Mouse (Mus musculus) heart, embryonic 10.5 days (tissue): ENCODE data around the gene Tiprl. TPM values are rescaled to one million over a fixed set of nuclear protein-coding genes. Genes with fewer than 3 reads are reported as not detected.

ENCODE experiments used
- DNase-seq: peaks from one replicate; pipeline ENCODE4 v3.0.0-alpha.2; 2017; ENCODE audit warnings: low spot score
- H3K27ac ChIP-seq: fragments of 300-500 bp; sonication (generic); 2 replicates; pipeline ENCODE4 v1.5.1; 2016; ENCODE audit warnings: mild to moderate bottlenecking
- H3K27me3 ChIP-seq: fragments of 300-500 bp; sonication (generic); 2 replicates; pipeline ENCODE4 v1.6.1; 2016; ENCODE audit warnings: mild to moderate bottlenecking; ENCODE audit not compliant: poor library complexity, insufficient read depth, severe bottlenecking
- H3K36me3 ChIP-seq: fragments of 300-500 bp; sonication (generic); 2 replicates; pipeline ENCODE4 v1.6.1; 2016; ENCODE audit warnings: mild to moderate bottlenecking, moderate library complexity
- H3K4me1 ChIP-seq: fragments of 300-500 bp; sonication (generic); 2 replicates; pipeline ENCODE4 v1.6.1; 2016; ENCODE audit warnings: mild to moderate bottlenecking
- H3K4me3 ChIP-seq: fragments of 300-500 bp; sonication (generic); 2 replicates; pipeline ENCODE4 v1.5.1; 2016; ENCODE audit warnings: mild to moderate bottlenecking, moderate library complexity
- H3K9me3 ChIP-seq: fragments of 300-500 bp; sonication (generic); 2 replicates; pipeline ENCODE4 v1.6.1; 2016; ENCODE audit warnings: mild to moderate bottlenecking, moderate library complexity
- WGBS: fragments of 180-500 bp; shearing (Covaris S2); methylation state at CpG from one replicate; pipeline ENCODE4 v1.1.7; 2016; 5-methylcytosine and 5-hydroxymethylcytosine counted together
- polyA plus RNA-seq: library from polyadenylated mRNA; unstranded; fragments of >200 nt; fragmentation: Nextera tagmentation; extraction: Ambion mirVana; gene quantifications from 2 replicates; pipeline ENCODE4 v1.2.1, GENCODE M21; 2016

Tiprl gene
- polyA plus RNA-seq, 1 experiment from 2014 or later, result 87.9 TPM

DNA sequence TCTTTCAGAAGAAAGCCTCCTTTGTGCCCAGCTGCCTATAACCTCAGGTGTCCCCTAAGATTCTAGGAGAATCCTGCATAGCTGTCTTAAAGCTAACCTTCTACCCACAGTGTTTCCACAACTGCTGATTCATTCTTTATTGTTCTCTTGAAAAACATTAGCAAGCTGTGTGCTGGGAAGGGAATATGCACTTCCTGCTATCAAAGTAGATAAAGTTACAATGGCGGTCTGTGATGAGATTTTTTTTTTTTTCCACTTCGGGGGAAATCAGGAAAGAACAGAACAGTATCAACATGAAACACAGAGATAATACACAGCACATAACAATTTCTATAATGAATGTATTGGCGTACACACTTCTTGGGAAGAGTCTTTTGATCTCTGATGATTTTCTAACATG, 38.9 kb downstream of the Tiprl start:
- WGBS, result 54% methylated on average over 3 of the region's 3 CpGs
- H3K27me3 ChIP-seq, result no peaks in the 10 kb centered on the region
- H3K27ac ChIP-seq, result no peak overlapping the region; the same call in 1 of the 2 replicates
- no peak overlapping the region for H3K4me3 ChIP-seq
- H3K9me3 ChIP-seq, result no peaks in the 10 kb centered on the region
- DNase-seq, result no peak
- H3K36me3 ChIP-seq, result no peaks in the 10 kb centered on the region
- peaks cover 20% of the 10 kb centered on the region for H3K4me1 ChIP-seq

DNA sequence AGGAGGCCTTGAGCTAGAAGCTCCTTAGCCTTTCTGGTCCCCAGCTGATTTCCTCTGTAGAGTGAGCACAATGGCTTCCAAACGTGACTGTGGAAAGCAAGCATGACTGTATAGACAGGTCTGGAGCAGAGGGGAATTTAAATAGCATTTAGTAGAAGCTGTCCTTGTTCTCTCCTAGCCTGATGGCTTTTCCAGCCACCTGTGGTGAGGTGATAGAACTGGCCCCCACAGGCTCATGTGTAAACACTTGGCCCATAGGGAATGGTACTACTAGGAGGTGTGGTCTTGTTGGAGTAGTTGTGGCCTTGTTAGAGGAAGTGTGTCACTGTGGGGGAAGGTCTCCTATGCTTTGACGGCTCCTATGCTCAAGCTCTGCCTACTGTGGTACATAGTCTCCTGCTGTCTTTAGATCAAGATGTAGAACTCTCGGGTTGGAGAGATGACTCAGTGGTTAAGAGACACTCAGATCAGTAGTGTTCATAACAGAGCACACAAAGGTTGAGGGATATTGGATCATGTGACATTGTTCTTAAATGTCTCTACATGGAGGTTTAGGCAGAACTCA, 41.3 kb downstream of the Tiprl start:
- Histone ChIP-seq H3K27me3 (no peaks in the 10 kb centered on the region), H3K36me3 (no peaks in the 10 kb centered on the region), H3K27ac (0 out of 2 replicates have a peak overlapping the region, but pooled peaks have one; percentile 92), H3K4me3 (no peak overlapping the region), H3K4me1 (peaks cover 32% of the 10 kb centered on the region), H3K9me3 (no peaks in the 10 kb centered on the region)
- whole genome bisulfite sequencing, result 56% methylated on average over 3 of the region's 3 CpGs
- DNase-seq, result no peak

DNA sequence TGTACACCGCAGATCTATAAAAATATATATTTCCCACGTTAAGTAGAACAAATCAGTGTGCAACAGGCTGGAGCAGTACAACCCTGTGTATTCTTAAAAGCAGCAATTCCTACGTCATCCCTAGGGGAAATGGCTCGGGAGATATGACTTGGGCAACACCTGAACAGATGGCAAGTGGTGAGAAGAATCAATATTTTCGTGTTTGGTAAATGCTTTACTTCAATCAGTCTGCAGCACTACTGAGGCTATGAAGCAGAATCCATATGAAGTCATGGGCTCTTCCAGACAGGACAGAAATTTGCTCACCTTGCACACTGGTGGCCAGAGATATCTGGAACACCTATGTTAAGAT, 42.2 kb downstream of the Tiprl start:
- H3K36me3 ChIP-seq, result no peaks in the 10 kb centered on the region
- no peaks in the 10 kb centered on the region for H3K9me3 ChIP-seq
- WGBS, result 13% methylated on average over 5 of the region's 5 CpGs
- H3K4me1 ChIP-seq, result peaks cover 37% of the 10 kb centered on the region
- no peak for DNase-seq
- H3K4me3 ChIP-seq, result peak overlapping the region; percentile 88
- H3K27me3 ChIP-seq, result no peaks in the 10 kb centered on the region
- peak overlapping the region; percentile 92 for H3K27ac ChIP-seq

DNA sequence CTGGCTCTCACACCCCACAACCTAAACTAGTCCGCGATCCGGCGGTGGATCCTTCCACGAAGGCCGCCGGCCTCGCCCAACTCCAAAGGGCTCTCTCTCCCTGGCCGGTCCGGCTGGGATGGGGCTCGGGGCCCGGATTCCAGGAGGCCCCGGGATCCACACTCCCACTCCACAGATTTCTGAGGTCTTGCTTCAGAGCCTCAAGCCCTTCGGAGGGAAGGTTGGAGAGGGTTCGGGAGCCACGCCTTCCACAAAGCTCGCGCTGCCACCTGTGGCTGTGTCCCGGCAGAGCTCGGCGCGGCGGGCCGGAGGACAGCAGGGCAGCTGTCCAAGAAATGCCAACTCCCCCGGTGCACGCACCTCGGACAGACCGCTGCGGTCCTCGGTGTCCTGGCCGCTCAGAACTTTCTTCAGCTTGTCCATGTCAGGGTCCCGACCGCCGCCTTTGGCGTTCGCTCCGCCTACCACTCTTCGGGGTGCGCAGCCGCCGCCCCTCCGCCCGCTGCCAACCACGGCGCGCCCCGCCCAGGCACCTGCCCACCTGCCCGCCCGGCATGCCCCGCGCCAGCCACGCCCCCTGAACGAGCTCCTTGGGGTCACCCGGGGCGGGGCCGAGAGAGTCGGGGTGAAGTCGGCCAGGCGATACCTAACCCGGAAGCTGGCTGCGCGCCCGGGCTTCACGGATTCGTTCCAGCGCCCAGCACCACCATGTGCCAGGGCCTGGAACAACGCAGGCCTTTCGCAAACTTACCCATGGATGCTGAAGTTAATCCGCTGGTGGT, 42.7 kb downstream of the Tiprl start, which contains the start of gene Sft2d2:
TSS of gene Sft2d2 (minus strand) at position 559 of the 782 bp plus-strand sequence.
- H3K9me3 ChIP-seq, result no peaks in the 10 kb centered on the region
- H3K27me3 ChIP-seq, result no peaks in the 10 kb centered on the region
- H3K4me1 ChIP-seq, result peaks cover 43% of the 10 kb centered on the region
- DNase-seq, result peak; percentile 95
- under 1% methylated on average over 65 of the region's 69 CpGs for WGBS
- peak within 1 kb of the TSS; percentile 92 for H3K27ac ChIP-seq
- no peaks in the 10 kb centered on the region for H3K36me3 ChIP-seq
- peak within 1 kb of the TSS; percentile 88 for H3K4me3 ChIP-seq

DNA sequence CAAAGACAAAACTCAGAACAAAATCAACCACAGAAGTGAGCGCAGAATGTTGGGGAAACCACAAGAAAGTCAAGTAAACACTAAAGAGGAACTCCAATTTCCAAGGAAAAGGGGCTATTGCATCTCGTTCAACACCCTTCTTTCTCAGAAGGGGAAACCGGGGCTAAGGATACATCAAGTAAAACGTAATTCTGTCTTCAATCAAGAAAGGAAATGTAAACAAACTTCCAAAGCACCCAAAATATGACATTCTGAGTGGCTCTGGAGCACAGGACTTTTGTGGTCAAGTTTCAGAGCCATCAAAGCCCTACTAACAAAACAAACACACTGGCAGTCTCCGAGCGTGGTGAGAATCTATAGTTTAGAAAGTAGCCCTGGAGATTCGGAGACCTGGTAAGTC, 43.4 kb downstream of the Tiprl start:
- Histone ChIP-seq H3K4me3 (peak overlapping the region; percentile 88), H3K27me3 (no peaks in the 10 kb centered on the region), H3K9me3 (no peaks in the 10 kb centered on the region), H3K27ac (peak overlapping the region; percentile 92), H3K36me3 (no peaks in the 10 kb centered on the region), H3K4me1 (peaks cover 48% of the 10 kb centered on the region)
- WGBS, result 10% methylated on average over 7 of the region's 7 CpGs
- no peak for DNase-seq

DNA sequence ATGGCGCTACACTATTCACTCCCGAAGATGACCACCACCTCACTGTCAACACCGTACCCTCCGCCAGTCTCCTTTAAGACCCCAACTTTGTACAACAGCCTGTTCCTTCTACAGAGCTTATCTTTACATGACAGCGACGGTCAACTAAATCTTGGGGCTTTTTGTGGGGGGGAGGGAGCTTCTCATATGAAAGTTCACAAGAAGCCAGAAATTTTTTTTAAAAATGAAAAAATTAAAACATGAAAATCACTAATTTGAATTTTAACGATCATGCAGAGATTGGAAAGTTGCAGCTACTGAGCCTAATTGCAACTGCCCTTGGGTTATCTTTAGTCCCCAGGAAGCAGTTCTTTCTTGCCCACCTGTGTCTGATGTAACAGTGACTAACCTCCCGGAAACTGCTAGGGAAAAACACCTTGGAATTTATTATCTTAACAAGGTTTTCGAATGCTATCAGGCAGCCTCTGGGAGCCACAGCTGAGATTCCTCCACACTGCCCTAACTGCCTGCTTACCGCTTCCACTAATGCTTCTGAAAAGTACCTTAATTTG, 44.0 kb downstream of the Tiprl start:
- DNase-seq, result no peak
- Histone ChIP-seq H3K4me3 (peak overlapping the region; percentile 88), H3K4me1 (peaks cover 54% of the 10 kb centered on the region), H3K9me3 (no peaks in the 10 kb centered on the region), H3K27me3 (no peaks in the 10 kb centered on the region), H3K27ac (no peak overlapping the region), H3K36me3 (no peaks in the 10 kb centered on the region)
- 42% methylated on average over 10 of the region's 10 CpGs for WGBS

DNA sequence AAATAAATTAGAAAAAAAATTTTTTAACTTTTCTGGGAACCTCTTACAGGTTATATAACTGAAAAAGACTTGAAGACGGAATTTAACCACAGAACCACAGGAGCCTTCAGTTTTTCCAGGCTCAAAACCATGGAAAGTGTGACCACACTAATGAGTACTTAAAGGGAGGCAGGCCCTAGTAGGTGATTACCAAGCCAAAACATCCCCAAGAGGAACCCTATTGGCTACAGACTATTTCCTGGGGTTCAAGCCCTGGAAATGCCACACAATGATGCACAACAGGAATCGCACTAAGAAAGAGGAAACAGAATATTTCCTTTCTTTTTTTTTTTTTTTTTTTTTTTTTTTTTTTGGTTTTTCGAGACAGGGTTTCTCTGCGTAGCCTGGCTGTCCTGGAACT, 44.7 kb downstream of the Tiprl start:
- Histone ChIP-seq H3K4me1 (peaks cover 61% of the 10 kb centered on the region), H3K27ac (no peak overlapping the region), H3K36me3 (no peaks in the 10 kb centered on the region), H3K4me3 (no peak overlapping the region), H3K27me3 (no peaks in the 10 kb centered on the region), H3K9me3 (no peaks in the 10 kb centered on the region)
- WGBS, result 72% methylated on average over 4 of the region's 4 CpGs
- DNase-seq, result no peak

DNA sequence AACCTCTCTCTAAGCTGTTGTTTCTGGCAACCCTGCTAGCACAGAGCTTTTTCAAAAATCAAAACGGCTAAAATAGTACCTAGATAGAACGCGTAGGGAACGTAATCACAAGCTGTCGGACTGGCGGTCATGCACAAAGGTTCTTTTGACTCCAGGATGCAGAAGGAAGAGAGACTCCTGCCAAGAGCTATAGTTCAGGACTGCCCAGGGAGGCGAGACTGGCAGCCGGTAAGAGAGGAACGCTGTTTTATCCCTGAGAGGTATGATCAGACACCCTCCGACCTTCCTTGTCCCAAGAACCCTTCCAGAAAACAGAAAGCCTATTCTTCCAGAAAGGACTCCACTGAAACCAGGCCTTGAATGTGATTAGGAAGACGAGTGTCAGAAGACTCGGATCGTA, 45.2 kb downstream of the Tiprl start:
- Histone ChIP-seq H3K27me3 (no peaks in the 10 kb centered on the region), H3K27ac (no peak overlapping the region), H3K9me3 (no peaks in the 10 kb centered on the region), H3K4me3 (no peak overlapping the region), H3K4me1 (peaks cover 66% of the 10 kb centered on the region), H3K36me3 (no peaks in the 10 kb centered on the region)
- DNase-seq, result no peak
- WGBS, result 66% methylated on average over 13 of the region's 13 CpGs

DNA sequence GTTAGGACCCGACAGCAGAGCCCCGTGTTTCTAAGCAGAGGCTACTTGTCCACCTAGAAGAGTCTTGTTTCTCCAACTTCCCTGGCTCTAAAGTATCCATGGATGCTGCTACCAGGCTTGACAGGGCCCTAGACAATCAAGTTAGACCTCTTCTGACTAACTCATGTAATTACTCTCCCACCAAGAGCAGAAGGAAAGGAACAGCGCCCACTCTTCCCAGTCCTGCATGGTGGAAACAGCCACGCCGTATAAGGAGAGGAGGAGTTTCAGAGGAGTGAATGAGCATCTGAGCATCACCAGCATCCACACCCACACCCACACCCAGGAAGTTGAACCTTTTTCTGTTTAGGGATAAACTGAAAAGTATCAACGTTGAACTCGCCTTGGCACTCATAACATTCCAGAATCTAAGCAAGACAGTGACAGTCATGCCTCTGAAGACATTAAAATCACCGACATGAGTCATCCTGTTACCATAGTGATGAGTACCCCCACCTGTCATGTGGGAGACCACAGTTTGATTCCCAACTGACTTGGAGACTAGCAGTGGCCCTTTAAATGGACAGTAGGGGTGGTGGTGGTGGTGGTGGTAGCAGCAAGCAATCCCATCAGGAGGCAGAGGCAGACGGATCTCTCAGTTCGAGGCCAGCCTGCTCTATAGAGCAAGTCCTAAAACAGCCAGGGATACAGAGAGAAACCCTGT, 46.1 kb downstream of the Tiprl start:
- H3K27ac ChIP-seq, result no peak overlapping the region
- no peak overlapping the region for H3K4me3 ChIP-seq
- H3K27me3 ChIP-seq, result no peaks in the 10 kb centered on the region
- DNase-seq, result no peak
- H3K36me3 ChIP-seq, result no peaks in the 10 kb centered on the region
- WGBS, result 88% methylated on average over 10 of the region's 10 CpGs
- peaks cover 70% of the 10 kb centered on the region for H3K4me1 ChIP-seq
- no peaks in the 10 kb centered on the region for H3K9me3 ChIP-seq

DNA sequence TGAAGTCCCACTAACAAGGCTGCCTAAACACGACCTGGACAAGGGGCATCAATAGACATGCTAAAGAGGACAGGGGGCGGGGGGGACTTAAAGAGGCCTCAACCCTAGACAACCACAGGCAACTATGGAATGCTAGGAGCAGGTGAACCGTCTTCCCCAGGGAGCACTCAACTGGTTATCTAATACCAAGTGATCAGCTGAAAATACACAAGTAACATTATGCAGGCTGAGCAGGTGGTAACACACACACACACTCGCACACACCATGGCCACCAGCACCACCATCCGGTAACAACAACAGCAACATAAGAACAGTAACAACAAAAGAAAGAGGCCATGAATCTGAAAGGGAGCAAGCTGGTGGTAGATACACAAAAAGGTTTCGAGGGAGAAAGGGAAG, 46.7 kb downstream of the Tiprl start:
- H3K36me3 ChIP-seq, result no peaks in the 10 kb centered on the region
- H3K27me3 ChIP-seq, result no peaks in the 10 kb centered on the region
- no peak for DNase-seq
- no peaks in the 10 kb centered on the region for H3K9me3 ChIP-seq
- WGBS, result 76% methylated on average over 6 of the region's 6 CpGs
- no peak overlapping the region for H3K4me3 ChIP-seq
- peaks cover 73% of the 10 kb centered on the region for H3K4me1 ChIP-seq
- H3K27ac ChIP-seq, result no peak overlapping the region

DNA sequence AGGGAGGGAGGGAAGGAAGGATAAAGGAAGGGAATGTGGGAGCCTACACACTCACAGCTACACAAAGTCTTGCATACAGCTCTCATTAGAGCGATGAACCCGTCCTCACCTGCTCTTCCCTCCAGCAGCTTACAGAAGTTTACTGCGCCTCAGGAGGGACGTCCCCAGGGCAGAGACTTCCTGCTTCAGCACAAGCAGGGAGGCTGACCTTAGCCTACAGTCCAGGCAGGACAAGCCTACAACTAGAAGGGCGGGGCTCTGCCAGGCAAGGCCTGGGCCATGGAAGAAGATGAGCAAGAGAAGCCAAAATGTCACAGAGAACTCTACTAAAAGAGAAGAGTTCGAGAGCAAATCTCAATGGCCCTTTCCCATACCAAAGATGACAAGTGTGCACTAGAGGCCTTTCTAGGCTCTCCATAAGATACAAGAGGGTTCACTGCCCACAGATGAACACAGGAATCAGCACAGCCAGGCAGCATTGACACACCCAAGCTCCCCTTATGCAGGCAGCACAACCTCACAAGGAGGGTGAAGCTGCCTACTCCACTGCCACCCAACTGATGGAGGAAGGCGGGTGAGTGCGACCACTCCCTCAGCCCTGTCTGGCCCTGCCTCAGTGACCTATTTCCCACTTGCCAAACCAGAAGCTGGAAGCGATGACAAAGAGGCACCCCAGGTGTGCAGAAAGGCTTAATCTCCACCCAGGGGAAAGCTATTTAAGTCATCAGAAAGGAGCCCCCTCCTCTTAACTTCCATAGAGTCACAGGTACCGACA, 47.8 kb downstream of the Tiprl start:
- Histone ChIP-seq H3K4me1 (peaks cover 64% of the 10 kb centered on the region), H3K27ac (no peak overlapping the region)
- 79% methylated on average over 10 of the region's 10 CpGs for WGBS

DNA sequence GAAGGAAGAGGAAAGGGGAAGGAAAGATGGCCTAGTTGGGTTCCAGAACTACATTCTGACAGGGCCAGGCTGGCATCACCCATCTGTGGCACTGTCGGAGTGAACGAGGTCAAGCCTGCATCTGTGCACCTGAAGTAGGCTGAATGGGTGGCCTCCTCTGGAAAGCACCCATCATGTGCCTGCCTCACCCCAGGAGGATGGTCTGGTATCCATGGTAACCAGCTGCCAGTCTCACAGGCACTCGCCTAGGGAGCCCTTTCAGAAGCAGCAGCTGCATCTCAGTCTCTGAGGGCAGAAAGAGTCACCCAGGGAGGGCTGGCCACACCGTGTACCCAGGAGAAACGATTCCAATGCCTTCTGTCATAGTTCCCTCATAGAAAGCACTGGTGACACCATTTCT, 49.4 kb downstream of the Tiprl start:
- WGBS, result 66% methylated on average over 5 of the region's 5 CpGs
- H3K36me3 ChIP-seq, result peaks cover 19% of the 10 kb centered on the region
- peaks cover 50% of the 10 kb centered on the region for H3K4me1 ChIP-seq
- no peaks in the 10 kb centered on the region for H3K27me3 ChIP-seq
- H3K9me3 ChIP-seq, result no peaks in the 10 kb centered on the region
- H3K27ac ChIP-seq, result no peak overlapping the region
- H3K4me3 ChIP-seq, result no peak overlapping the region
- DNase-seq, result no peak

More for the DNA sequence above, 47.8 kb downstream of the Tiprl start:
- no peak for DNase-seq
- 0 out of 2 replicates have a peak, but pooled peaks cover 6% of the 10 kb centered on the region for H3K36me3 ChIP-seq
- no peak overlapping the region for H3K4me3 ChIP-seq
- H3K27me3 ChIP-seq, result no peaks in the 10 kb centered on the region
- H3K9me3 ChIP-seq, result no peaks in the 10 kb centered on the region
